Mouse (Mus musculus) gastrocnemius, postnatal 4 days (tissue): ENCODE measurements around the gene Pfkfb1. TPM values are rescaled to one million over a fixed set of nuclear protein-coding genes. Genes with fewer than 3 reads are reported as not detected.

Source experiments
- DNase-seq, 2 experiments: peaks; one replicate each; pipeline ENCODE4 v3.0.0; 2021 to 2022; ENCODE audit warnings: low spot score in 2 of 2, mixed read lengths in 2 of 2
- microRNA-seq: library from miRNA; unstranded; fragments of <30 nt; microRNA quantifications from one replicate; pipeline ENCODE4 v1.2.0, GENCODE M21; 2021
- total RNA-seq, 2 experiments: library from RNA; stranded (reverse); gene quantifications; 2 replicates each; pipeline ENCODE4 v1.2.3; 2021

The Pfkfb1 gene
- total RNA-seq, 2 experiments from 2014 or later, result 4.4 to 10.3 TPM

DNA sequence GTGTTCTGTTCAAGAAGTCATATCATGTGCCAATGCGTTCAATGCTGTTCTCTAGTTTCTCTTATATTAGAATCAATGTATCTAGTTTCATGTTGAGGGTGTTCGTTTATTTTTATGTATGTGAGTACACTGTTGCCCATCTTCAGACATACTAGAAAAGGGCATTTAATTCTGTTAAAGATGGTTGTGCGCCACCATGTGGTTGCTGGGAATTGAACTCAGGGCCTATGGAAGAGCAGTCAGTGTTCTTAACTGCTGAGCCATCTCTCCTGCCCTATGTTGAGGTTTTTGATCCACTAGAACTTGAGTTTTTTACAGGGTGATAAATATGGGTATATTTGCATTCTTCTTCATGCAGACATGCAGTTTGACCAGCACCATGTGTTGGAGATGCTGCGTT is 74.8 kb downstream of the Pfkfb1 start:
- DNase-seq, result no peak

GRCm38 (mm10) chrX:150677505-150677904 is 89.5 kb downstream of the Pfkfb1 start:
- no peak for DNase-seq

Small RNA genes within 50 kb of the gene (microRNA-seq; reads per million reads assigned to microRNA genes)
- gene Mir3620, result not detected

Other genes with a start within 250 kb of the Pfkfb1 start
- gene Tmem29, start 129.1 kb upstream of the Pfkfb1 start, total RNA-seq, result 10 to 100 TPM in 1 of 2 experiments, 1 to 10 TPM in 1; 7.2 to 10.0 TPM
- gene Alas2, start 40.9 kb upstream of the Pfkfb1 start, total RNA-seq, result 1 to 10 TPM; 5.6 to 8.2 TPM
- 10 to 100 TPM in 1 of 2 experiments, 1 to 10 TPM in 1; 9.1 to 15.6 TPM for gene Apex2, start 1.6 kb downstream of the Pfkfb1 start, total RNA-seq
- gene Tro, start 69.4 kb downstream of the Pfkfb1 start, total RNA-seq, result 10 to 100 TPM; 16.2 to 19.3 TPM
- 1,000 to 10,000 TPM; 1,010 to 1,119 TPM for gene Maged2, start 226.1 kb downstream of the Pfkfb1 start, total RNA-seq